In genomic region chr10:68541943-68542420, GRCm38 (mm10) we compare ENCODE assay signal across 8 mouse cellular contexts. TPM values are rescaled to one million over a fixed set of nuclear protein-coding genes. Genes with fewer than 3 reads are reported as not detected.
DNase-seq lines count a peak whose midpoint lies in the region; ATAC-seq lines count a peak whose summit lies in the region.

No protein-coding gene starts in this region.

- ATAC-seq in heart, embryonic 14.5 days (ENCODE audit: insufficient number of reproducible peaks, insufficient read depth, low FRiP score, low read depth), result no peak
- no peak for ATAC-seq in embryonic facial prominence, embryonic 13.5 days (ENCODE audit: insufficient number of reproducible peaks, insufficient read depth, low FRiP score, low TSS enrichment, low read depth)
- ATAC-seq in intestine, embryonic 16.5 days, result no peak
- no peak for ATAC-seq in midbrain, embryonic 16.5 days

- H3K4me3 ChIP-seq in heart, embryonic 14.5 days (ENCODE audit: control insufficient read depth in 1 of 2, insufficient read depth in 1 of 2, low read depth in 1 of 2, low read length in 2 of 2), result peak overlapping the region; percentile 48 to 49
- H3K4me3 ChIP-seq in embryonic facial prominence, embryonic 13.5 days, result peak overlapping the region; percentile 40
- H3K4me3 ChIP-seq in intestine, embryonic 16.5 days (ENCODE audit: low read length), result peak overlapping the region; percentile 52
- H3K4me3 ChIP-seq in midbrain, embryonic 16.5 days (ENCODE audit: low read depth, low read length), result peak overlapping the region; percentile 39

- peaks cover 7 to 18% of the 10 kb centered on the region in 2 experiments for H3K4me1 ChIP-seq in heart, embryonic 14.5 days (ENCODE audit: control insufficient read depth in 2 of 2, insufficient read depth in 2 of 2, low read length in 2 of 2)
- H3K4me1 ChIP-seq in embryonic facial prominence, embryonic 13.5 days, result peaks cover 29% of the 10 kb centered on the region
- peaks cover 14% of the 10 kb centered on the region for H3K4me1 ChIP-seq in intestine, embryonic 16.5 days (ENCODE audit: control insufficient read depth, insufficient read depth, low read length)
- peaks cover 13% of the 10 kb centered on the region for H3K4me1 ChIP-seq in midbrain, embryonic 16.5 days (ENCODE audit: control insufficient read depth, insufficient read depth, low read length)

- 35% methylated on average over 7 of the region's 7 CpGs for WGBS in heart, embryonic 14.5 days
- 40% methylated on average over 7 of the region's 7 CpGs for WGBS in embryonic facial prominence, embryonic 13.5 days
- 38% methylated on average over 7 of the region's 7 CpGs for WGBS in intestine, embryonic 16.5 days
- WGBS in midbrain, embryonic 16.5 days, result 43% methylated on average over 7 of the region's 7 CpGs

- no peaks in the 10 kb centered on the region for H3K9me3 ChIP-seq in heart, embryonic 14.5 days (ENCODE audit: control insufficient read depth, low read length)
- H3K9me3 ChIP-seq in embryonic facial prominence, embryonic 13.5 days, result no peaks in the 10 kb centered on the region
- H3K9me3 ChIP-seq in intestine, embryonic 16.5 days (ENCODE audit: control insufficient read depth, low read length), result no peaks in the 10 kb centered on the region
- H3K9me3 ChIP-seq in midbrain, embryonic 16.5 days (replicated peaks; ENCODE audit: control insufficient read depth, low read length, poor library complexity, severe bottlenecking), result no peaks in the 10 kb centered on the region

- peak overlapping the region; percentile 76 for H3K4me2 ChIP-seq in heart, embryonic 14.5 days (ENCODE audit: low read length)
- H3K4me2 ChIP-seq in embryonic facial prominence, embryonic 13.5 days, result peak overlapping the region; percentile 67
- peak overlapping the region; percentile 70 for H3K4me2 ChIP-seq in intestine, embryonic 16.5 days (ENCODE audit: low read depth, low read length)
- H3K4me2 ChIP-seq in midbrain, embryonic 16.5 days (ENCODE audit: low read length), result peak overlapping the region; percentile 63

- no peak for DNase-seq in heart, adult 9 months (ENCODE audit: low spot score in 2 of 2)
- no peak for DNase-seq in right cerebral cortex, postnatal 4 days
- no peak for DNase-seq in gastrocnemius, postnatal 4 days (ENCODE audit: low spot score in 2 of 2)
- DNase-seq in urinary bladder, adult 18-20 months (ENCODE audit: low spot score in 2 of 2), result no peak

- H3K9ac ChIP-seq in heart, embryonic 14.5 days (ENCODE audit: low read length), result peak overlapping the region; percentile 74
- H3K9ac ChIP-seq in embryonic facial prominence, embryonic 13.5 days, result peak overlapping the region; percentile 59
- peak overlapping the region; percentile 69 for H3K9ac ChIP-seq in intestine, embryonic 16.5 days (ENCODE audit: low read depth, low read length)
- H3K9ac ChIP-seq in midbrain, embryonic 16.5 days (ENCODE audit: low read depth, low read length), result 0 out of 2 replicates have a peak overlapping the region, but pooled peaks have one; percentile 50

- no peaks in the 10 kb centered on the region for H3K36me3 ChIP-seq in heart, embryonic 14.5 days (ENCODE audit: control insufficient read depth, insufficient read depth, low read length)
- no peaks in the 10 kb centered on the region for H3K36me3 ChIP-seq in embryonic facial prominence, embryonic 13.5 days
- no peaks in the 10 kb centered on the region for H3K36me3 ChIP-seq in intestine, embryonic 16.5 days (ENCODE audit: control insufficient read depth, insufficient read depth, low read length)
- H3K36me3 ChIP-seq in midbrain, embryonic 16.5 days (ENCODE audit: control insufficient read depth, insufficient read depth, low read length), result no peaks in the 10 kb centered on the region

- no peaks in the 10 kb centered on the region for H3K27me3 ChIP-seq in heart, embryonic 14.5 days (ENCODE audit: control insufficient read depth, insufficient read depth, low read length)
- no peaks in the 10 kb centered on the region for H3K27me3 ChIP-seq in embryonic facial prominence, embryonic 13.5 days
- no peaks in the 10 kb centered on the region for H3K27me3 ChIP-seq in intestine, embryonic 16.5 days (replicated peaks; ENCODE audit: control insufficient read depth, insufficient read depth, low read length)
- no peaks in the 10 kb centered on the region for H3K27me3 ChIP-seq in midbrain, embryonic 16.5 days (ENCODE audit: control insufficient read depth, insufficient read depth, low read depth, low read length)

- H3K27ac ChIP-seq in heart, embryonic 14.5 days (replicated peaks in 1 of 2; ENCODE audit: control insufficient read depth in 1 of 2, insufficient read depth in 1 of 2, low read depth in 2 of 2, low read length in 2 of 2), result peak overlapping the region in 1 of 2 experiments; percentile 87; a peak in 2 of 4 replicates
- H3K27ac ChIP-seq in embryonic facial prominence, embryonic 13.5 days, result no peak overlapping the region
- H3K27ac ChIP-seq in intestine, embryonic 16.5 days (ENCODE audit: low read length), result peak overlapping the region; percentile 50; the same call in 1 of the 2 replicates
- no peak overlapping the region for H3K27ac ChIP-seq in midbrain, embryonic 16.5 days (ENCODE audit: low read length)

RNA-seq across cellular contexts. Expression of gene Cabcoco1, which starts 0.3 kb away (rescaled TPM):
- 35.3 and 42.1 TPM in 2 replicates for polyA plus RNA-seq in heart, embryonic 14.5 days (2014; fragmentation: Nextera tagmentation; extraction: Ambion mirVana)
- polyA plus RNA-seq in embryonic facial prominence, embryonic 13.5 days (2015; fragmentation: Nextera tagmentation; extraction: Ambion mirVana), result 1.1 and 2.1 TPM in 2 replicates
- 8.4 and 9.0 TPM in 2 replicates for polyA plus RNA-seq in intestine, embryonic 16.5 days (2015; fragmentation: Nextera tagmentation; extraction: Ambion mirVana)
- polyA plus RNA-seq in midbrain, embryonic 16.5 days (2015; fragmentation: Nextera tagmentation; extraction: Ambion mirVana), result 1.2 and 2.5 TPM in 2 replicates
- total RNA-seq in gastrocnemius, postnatal 4 days (2021), result under 1 TPM; 0.44 to 0.59 TPM
